Mouse (Mus musculus) embryonic facial prominence, embryonic 13.5 days (tissue): ENCODE measurements around the gene Phykpl. TPM values are rescaled to one million over a fixed set of nuclear protein-coding genes. Genes with fewer than 3 reads are reported as not detected.

Source experiments
- ATAC-seq: fragments of 200-750 bp; cut with Nextera tagmentation; 2 replicates; pipeline ENCODE4 v1.8.0; 2017; ENCODE audit warnings: low read depth; ENCODE audit not compliant: insufficient number of reproducible peaks, insufficient read depth, low FRiP score, low TSS enrichment
- H3K27ac ChIP-seq: fragments of 300-500 bp; sonication (generic); 2 replicates; pipeline ENCODE4 v1.5.1; 2015; ENCODE audit warnings: moderate library complexity, mild to moderate bottlenecking, inconsistent platforms
- H3K27me3 ChIP-seq: fragments of 300-500 bp; sonication (generic); 2 replicates; pipeline ENCODE4 v1.6.1; 2015; ENCODE audit warnings: mild to moderate bottlenecking, inconsistent platforms
- H3K36me3 ChIP-seq: fragments of 300-500 bp; sonication (generic); 2 replicates; pipeline ENCODE4 v1.6.1; 2015; ENCODE audit warnings: mild to moderate bottlenecking, inconsistent platforms
- H3K4me1 ChIP-seq: fragments of 300-500 bp; sonication (generic); 2 replicates; pipeline ENCODE4 v1.6.1; 2015; ENCODE audit warnings: inconsistent platforms
- H3K4me2 ChIP-seq: fragments of 300-500 bp; sonication (generic); 2 replicates; pipeline ENCODE4 v1.6.1; 2015; ENCODE audit warnings: moderate library complexity, mild to moderate bottlenecking, inconsistent platforms
- H3K4me3 ChIP-seq: fragments of 300-500 bp; sonication (generic); 2 replicates; pipeline ENCODE4 v1.5.1; 2015; ENCODE audit warnings: mild to moderate bottlenecking, inconsistent platforms
- H3K9ac ChIP-seq: fragments of 300-500 bp; sonication (generic); 2 replicates; pipeline ENCODE4 v1.6.1; 2015; ENCODE audit warnings: mild to moderate bottlenecking, inconsistent platforms
- H3K9me3 ChIP-seq: fragments of 300-500 bp; sonication (generic); 2 replicates; pipeline ENCODE4 v1.6.1; 2016; ENCODE audit warnings: inconsistent platforms
- WGBS: fragments of 180-500 bp; shearing (Covaris S2); methylation state at CpG from one replicate; pipeline ENCODE4 v1.1.7; 2015; ENCODE audit warnings: mixed read lengths; 5-methylcytosine and 5-hydroxymethylcytosine counted together
- polyA plus RNA-seq: library from polyadenylated mRNA; unstranded; fragments of >200 nt; fragmentation: Nextera tagmentation; extraction: Ambion mirVana; gene quantifications from 2 replicates; pipeline ENCODE4 v1.2.1, GENCODE M21; 2015

Gene Phykpl
- polyA plus RNA-seq, 1 experiment from 2014 or later = 19.0 TPM

DNA sequence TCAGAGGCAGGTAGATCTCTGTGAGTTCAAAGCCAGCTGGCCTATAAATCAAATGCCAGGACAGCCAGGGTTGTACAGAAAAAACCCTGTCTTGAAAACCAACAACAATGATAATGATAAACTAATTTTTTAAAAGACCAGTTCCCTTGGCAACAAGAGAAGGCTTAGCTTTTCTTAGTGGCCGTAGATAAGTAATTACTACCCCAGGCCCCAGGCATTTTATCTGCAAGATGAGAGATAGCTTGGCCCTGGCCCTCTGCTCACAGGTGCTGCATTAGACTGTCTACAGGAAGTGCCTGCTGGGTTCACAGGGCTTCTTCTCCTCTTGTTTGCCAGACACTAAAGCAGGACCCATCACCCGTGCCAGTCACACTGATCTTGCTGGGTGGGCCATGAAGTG lies 29.5 kb upstream of the Phykpl start:
- Histone ChIP-seq H3K9me3 (no peaks in the 10 kb centered on the region), H3K9ac (no peak overlapping the region), H3K36me3 (no peaks in the 10 kb centered on the region), H3K4me3 (peak overlapping the region; percentile 22; the same call in 1 of the 2 replicates), H3K27ac (no peak overlapping the region), H3K4me1 (peaks cover 15% of the 10 kb centered on the region), H3K27me3 (no peaks in the 10 kb centered on the region), H3K4me2 (peak overlapping the region; percentile 41)
- WGBS = 43% methylated on average over 2 of the region's 2 CpGs
- no peak for ATAC-seq

DNA sequence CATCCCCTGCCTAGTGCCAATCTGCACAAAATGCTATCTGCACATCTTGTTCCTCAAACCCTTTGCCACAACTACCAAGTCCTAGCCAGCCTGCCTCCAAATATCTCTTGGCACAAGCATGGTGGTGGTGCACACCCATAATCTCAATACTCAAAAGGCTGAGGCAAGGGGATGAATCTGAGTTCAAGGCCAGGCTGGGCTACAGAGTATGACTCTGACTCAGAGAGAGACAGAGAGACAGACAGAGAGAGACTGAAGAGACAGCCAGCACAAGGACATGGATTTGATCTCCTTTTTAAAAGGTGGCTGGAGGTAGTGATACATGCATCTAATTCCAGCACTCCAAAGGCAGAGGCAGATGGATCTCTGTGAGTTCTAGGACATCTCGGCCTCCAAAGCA lies 21.3 kb upstream of the Phykpl start:
- Histone ChIP-seq H3K9ac (no peak overlapping the region), H3K27ac (no peak overlapping the region), H3K4me2 (no peak overlapping the region), H3K27me3 (no peaks in the 10 kb centered on the region), H3K4me1 (0 out of 2 replicates have a peak, but pooled peaks cover 5% of the 10 kb centered on the region), H3K4me3 (no peak overlapping the region), H3K9me3 (no peaks in the 10 kb centered on the region), H3K36me3 (0 out of 2 replicates have a peak, but pooled peaks cover 3% of the 10 kb centered on the region)
- ATAC-seq = no peak
- WGBS = 90% methylated on average over 1 of the region's 1 CpGs

DNA sequence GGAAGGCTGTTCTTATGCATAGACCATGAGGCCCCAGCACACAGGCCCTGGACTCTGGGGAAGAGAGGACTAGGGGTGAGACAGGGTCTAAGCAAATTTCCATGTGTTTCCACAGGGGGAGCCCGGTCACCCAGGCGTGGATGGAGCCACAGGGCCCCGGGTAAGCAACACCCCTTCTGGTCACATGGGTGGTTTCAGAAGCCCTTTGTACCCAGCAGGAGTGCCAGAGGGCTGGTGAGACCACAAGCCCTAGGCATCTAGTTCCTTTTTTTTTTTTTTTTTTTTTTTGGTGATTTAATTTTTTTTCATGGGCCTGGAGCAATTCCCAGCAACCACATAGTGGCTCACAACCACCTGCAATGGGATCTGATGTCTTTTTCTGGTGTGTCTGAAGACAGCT lies 19.5 kb upstream of the Phykpl start:
- no peaks in the 10 kb centered on the region for H3K9me3 ChIP-seq
- H3K9ac ChIP-seq = no peak overlapping the region
- H3K27ac ChIP-seq = no peak overlapping the region
- H3K4me1 ChIP-seq = 0 out of 2 replicates have a peak, but pooled peaks cover 5% of the 10 kb centered on the region
- no peak overlapping the region for H3K4me2 ChIP-seq
- H3K36me3 ChIP-seq = 0 out of 2 replicates have a peak, but pooled peaks cover 3% of the 10 kb centered on the region
- no peak for ATAC-seq
- no peaks in the 10 kb centered on the region for H3K27me3 ChIP-seq
- WGBS = 51% methylated on average over 3 of the region's 3 CpGs
- H3K4me3 ChIP-seq = no peak overlapping the region

DNA sequence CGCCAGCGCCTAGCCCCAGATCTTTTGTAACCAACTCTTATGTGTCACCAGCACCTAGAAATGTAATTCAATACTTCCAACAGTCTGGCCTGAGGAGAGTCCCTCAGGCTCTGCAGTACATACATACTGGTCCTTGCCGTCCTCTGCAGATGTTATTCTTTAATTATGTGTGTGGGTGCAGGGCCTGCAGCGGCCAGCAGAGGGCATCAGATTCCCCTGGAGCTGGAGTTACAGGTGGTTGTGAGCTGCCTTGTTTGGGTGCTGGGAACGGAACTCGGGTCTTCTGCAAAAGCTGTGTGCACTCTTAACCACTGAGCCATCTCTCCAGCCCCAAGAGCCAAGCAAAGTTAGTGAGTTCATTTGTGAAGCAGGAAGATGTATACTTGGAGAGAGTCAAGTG lies 18.6 kb upstream of the Phykpl start:
- no peak overlapping the region for H3K9ac ChIP-seq
- no peak overlapping the region for H3K4me2 ChIP-seq
- H3K36me3 ChIP-seq = 0 out of 2 replicates have a peak, but pooled peaks cover 3% of the 10 kb centered on the region
- no peak overlapping the region for H3K4me3 ChIP-seq
- H3K9me3 ChIP-seq = no peaks in the 10 kb centered on the region
- ATAC-seq = no peak
- no peak overlapping the region for H3K27ac ChIP-seq
- H3K4me1 ChIP-seq = 0 out of 2 replicates have a peak, but pooled peaks cover 5% of the 10 kb centered on the region
- 84% methylated on average over 6 of the region's 6 CpGs for WGBS
- H3K27me3 ChIP-seq = no peaks in the 10 kb centered on the region

DNA sequence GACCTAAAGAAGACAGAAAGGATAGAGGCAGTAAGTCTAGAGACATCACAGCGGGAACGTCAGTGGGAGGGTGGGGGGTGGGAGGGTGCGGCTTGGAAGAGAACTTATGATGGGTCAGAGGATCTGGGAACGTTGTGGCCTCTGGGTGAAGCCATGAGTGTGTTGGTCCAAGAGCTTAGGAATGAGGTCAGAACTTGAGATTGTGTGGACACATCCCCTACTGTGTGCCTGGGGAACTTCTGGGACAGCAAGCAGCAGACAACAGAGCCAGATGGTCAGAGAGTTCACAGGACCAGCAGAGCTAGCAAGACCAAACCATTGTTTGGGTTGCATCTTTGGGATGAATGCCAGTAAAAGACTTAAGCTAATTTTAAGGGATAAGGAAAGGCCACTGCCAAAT lies 15.8 kb upstream of the Phykpl start:
- H3K27me3 ChIP-seq = no peaks in the 10 kb centered on the region
- ATAC-seq = no peak
- no peak overlapping the region for H3K4me2 ChIP-seq
- WGBS = 96% methylated on average over 4 of the region's 4 CpGs
- H3K27ac ChIP-seq = no peak overlapping the region
- no peaks in the 10 kb centered on the region for H3K9me3 ChIP-seq
- H3K36me3 ChIP-seq = peaks cover 4% of the 10 kb centered on the region; the same call in 1 of the 2 replicates
- no peak overlapping the region for H3K4me3 ChIP-seq
- H3K9ac ChIP-seq = no peak overlapping the region
- H3K4me1 ChIP-seq = peaks cover 9% of the 10 kb centered on the region; the same call in 1 of the 2 replicates

DNA sequence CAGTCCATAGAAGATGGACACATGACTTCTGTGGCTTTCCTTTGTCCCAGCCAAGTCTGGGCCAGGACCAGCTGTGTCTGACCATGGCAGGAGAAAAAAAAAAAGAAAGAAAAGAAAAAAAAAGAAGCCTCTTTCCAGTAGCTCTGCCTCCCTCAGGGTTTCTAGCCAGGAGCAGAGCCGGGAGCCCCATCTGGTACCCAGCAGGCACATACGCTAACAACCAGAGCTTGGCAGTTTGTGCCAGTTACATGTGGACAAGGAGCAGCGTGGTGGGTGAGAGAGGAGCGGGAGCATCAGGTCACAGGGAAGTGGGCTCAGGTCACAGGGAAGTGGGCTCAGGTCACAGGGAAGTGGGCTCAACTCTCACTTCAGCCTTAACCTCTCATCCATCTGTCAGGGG lies 8.1 kb upstream of the Phykpl start:
- Histone ChIP-seq H3K27ac (no peak overlapping the region), H3K9ac (no peak overlapping the region), H3K4me3 (no peak overlapping the region), H3K36me3 (peaks cover 13% of the 10 kb centered on the region; the same call in 1 of the 2 replicates), H3K4me1 (peaks cover 4% of the 10 kb centered on the region), H3K4me2 (no peak overlapping the region), H3K27me3 (no peaks in the 10 kb centered on the region), H3K9me3 (no peaks in the 10 kb centered on the region)
- ATAC-seq = no peak
- WGBS = 78% methylated on average over 4 of the region's 4 CpGs

DNA sequence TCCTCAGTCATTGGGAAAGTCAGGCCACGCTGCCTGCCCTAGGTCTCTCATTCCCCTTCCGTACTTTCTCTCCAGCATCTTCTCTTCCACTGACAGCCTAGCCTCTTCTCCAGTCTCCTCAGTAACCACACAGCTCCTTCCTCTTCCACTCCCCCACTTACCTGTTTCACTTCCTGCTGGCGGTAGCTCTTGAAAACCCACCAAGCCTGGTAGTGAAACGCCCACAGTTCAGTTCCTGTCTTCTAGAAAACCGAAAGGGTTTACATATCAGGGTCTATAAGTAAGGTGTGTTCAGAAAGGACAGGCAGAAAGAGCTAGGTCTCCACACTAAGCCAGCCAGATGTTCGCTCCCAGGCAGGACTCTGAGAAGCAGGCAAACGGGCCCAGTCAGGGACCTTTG lies 7.0 kb upstream of the Phykpl start:
- no peak overlapping the region for H3K9ac ChIP-seq
- H3K9me3 ChIP-seq = no peaks in the 10 kb centered on the region
- no peak overlapping the region for H3K27ac ChIP-seq
- H3K27me3 ChIP-seq = no peaks in the 10 kb centered on the region
- no peak for ATAC-seq
- H3K4me1 ChIP-seq = no peaks in the 10 kb centered on the region; the same call in 1 of the 2 replicates
- no peak overlapping the region for H3K4me2 ChIP-seq
- H3K36me3 ChIP-seq = peaks cover 13% of the 10 kb centered on the region; the same call in 1 of the 2 replicates
- H3K4me3 ChIP-seq = no peak overlapping the region
- WGBS = 83% methylated on average over 7 of the region's 7 CpGs

DNA sequence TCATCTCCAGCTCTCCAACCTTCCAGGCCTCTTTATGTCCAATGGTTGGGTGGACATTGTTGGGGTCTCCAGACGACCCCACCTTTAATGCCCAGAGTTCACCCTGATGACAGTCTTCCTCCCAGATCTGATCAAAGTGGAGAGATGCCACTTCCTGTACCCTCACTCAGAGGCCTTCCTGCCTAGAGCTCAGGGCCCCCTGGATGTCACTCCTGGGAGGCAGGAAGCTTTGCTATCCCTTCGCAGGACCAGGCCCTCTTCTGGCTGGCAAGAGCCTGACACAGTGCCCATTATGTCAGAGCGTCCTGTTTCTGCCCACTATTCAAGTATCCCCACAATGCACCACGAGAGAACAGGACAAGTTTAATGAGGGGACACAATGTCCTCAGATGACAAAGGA lies 5.5 kb upstream of the Phykpl start:
- H3K9ac ChIP-seq = no peak overlapping the region
- H3K27ac ChIP-seq = no peak overlapping the region
- 68% methylated on average over 4 of the region's 4 CpGs for WGBS
- no peak for ATAC-seq
- peaks cover 9% of the 10 kb centered on the region; the same call in 1 of the 2 replicates for H3K36me3 ChIP-seq
- H3K4me2 ChIP-seq = no peak overlapping the region
- no peak overlapping the region for H3K4me3 ChIP-seq
- peaks cover 7% of the 10 kb centered on the region for H3K4me1 ChIP-seq
- no peaks in the 10 kb centered on the region for H3K9me3 ChIP-seq
- no peaks in the 10 kb centered on the region for H3K27me3 ChIP-seq

DNA sequence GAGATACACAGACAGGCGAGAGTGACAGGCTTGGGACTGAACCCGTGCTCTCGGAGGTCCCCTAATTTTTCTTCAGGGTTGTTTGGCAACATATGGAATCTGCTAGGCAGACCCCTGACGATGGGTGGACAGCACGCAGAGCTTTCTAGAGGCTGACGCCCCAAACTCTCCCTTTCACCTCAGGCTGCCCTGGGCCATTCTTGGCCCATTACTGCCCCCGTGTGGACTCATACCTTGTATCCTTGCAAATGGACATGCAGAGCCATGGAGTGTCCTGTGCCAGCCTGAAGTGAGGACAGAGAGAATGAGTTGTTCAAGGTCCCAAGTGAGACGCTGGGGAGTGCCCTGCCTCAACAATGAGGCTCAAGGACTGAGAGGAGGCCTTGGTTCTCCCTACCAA lies 1.8 kb upstream of the Phykpl start:
- Histone ChIP-seq H3K27ac (no peak overlapping the region), H3K4me1 (peaks cover 25% of the 10 kb centered on the region), H3K36me3 (peaks cover 21% of the 10 kb centered on the region), H3K4me3 (no peak overlapping the region), H3K4me2 (no peak overlapping the region), H3K9ac (no peak overlapping the region), H3K9me3 (no peaks in the 10 kb centered on the region), H3K27me3 (no peaks in the 10 kb centered on the region)
- 16% methylated on average over 8 of the region's 8 CpGs for WGBS
- no peak for ATAC-seq

DNA sequence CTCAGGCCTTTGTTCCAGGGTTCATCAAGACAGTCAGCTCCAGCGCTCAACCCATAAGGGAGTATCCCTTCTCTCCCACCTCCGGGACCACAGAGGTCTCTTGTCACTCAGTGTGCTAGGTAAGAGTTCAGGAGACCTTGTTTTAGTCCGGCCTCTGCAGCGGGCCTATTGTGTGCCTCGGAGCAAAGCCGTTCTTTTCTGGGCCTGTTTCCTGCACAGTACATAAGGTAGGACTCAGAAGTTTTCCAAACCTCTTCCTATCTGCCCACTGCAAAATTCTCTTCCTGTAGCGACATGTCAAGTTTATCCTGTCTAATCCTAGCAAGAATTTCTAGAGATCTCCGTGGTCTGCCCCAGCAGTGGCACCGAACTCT lies 513 bp upstream of the Phykpl start:
- Histone ChIP-seq H3K4me1 (peaks cover 25% of the 10 kb centered on the region), H3K27ac (peak overlapping the region; percentile 92), H3K4me2 (peak overlapping the region; percentile 87), H3K9me3 (no peaks in the 10 kb centered on the region), H3K27me3 (no peaks in the 10 kb centered on the region), H3K36me3 (peaks cover 34% of the 10 kb centered on the region), H3K9ac (peak overlapping the region; percentile 89), H3K4me3 (peak overlapping the region; percentile 71)
- WGBS = 13% methylated on average over 9 of the region's 9 CpGs
- peak; percentile 30 for ATAC-seq

DNA sequence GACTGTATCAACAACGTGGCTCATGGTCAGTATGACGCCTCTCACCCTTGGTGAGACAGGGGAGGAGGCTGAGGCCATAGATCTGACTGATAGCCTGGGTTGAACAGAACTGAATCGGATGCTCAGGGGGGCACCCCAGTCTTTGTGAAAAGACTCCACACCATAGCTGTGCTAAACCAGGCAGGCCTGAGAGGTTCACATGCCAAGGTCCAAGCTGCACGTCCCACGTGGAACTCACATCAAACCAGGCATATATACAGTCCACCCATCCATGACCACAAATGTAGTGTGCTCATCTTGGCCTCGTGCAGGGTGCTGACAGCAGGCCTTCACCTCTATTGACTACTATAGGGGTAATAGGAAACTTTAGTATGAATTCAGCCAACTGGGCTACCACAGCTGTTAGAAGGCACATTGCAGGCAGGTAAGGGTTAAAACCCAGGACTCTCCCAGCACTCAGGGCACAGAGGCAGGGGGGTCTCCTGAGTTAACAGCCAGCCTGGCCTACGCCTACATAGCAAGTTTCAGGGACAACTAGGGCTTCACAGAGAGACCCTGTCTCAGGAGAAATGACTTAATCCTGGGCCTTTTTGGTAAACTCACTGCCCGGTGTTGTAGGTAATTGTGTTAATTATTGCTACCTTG lies 1.2 kb downstream of the Phykpl start:
- Histone ChIP-seq H3K9ac (peak overlapping the region; percentile 89), H3K4me3 (peak overlapping the region; percentile 71), H3K27me3 (no peaks in the 10 kb centered on the region), H3K36me3 (peaks cover 45% of the 10 kb centered on the region), H3K4me2 (peak overlapping the region; percentile 87), H3K27ac (peak overlapping the region; percentile 92), H3K4me1 (peaks cover 25% of the 10 kb centered on the region), H3K9me3 (no peaks in the 10 kb centered on the region)
- WGBS = 57% methylated on average over 8 of the region's 8 CpGs
- no peak for ATAC-seq

DNA sequence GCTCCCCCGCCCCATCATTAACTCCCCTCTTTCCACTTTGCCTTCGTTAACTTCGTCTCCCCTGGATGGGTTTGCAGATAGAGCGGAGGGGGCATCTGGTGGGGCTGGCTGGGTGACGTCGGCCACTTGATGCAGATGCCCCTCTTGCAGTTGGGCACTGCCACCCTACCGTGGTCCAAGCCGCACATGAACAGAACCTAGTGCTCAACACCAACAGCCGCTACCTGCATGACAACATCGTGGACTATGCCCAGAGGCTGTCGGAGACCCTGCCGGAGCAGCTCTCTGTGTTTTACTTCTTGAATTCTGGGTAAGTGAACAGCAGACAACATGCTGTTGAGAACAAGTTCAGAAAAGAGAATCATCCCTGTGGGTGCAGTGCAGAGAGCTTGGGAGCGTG lies 1.9 kb downstream of the Phykpl start:
- 93% methylated on average over 13 of the region's 13 CpGs for WGBS

More for the DNA sequence above, 1.9 kb downstream of the Phykpl start:
- Histone ChIP-seq H3K4me2 (no peak overlapping the region), H3K36me3 (peaks cover 52% of the 10 kb centered on the region), H3K9ac (no peak overlapping the region), H3K27ac (no peak overlapping the region), H3K9me3 (no peaks in the 10 kb centered on the region), H3K27me3 (no peaks in the 10 kb centered on the region), H3K4me3 (no peak overlapping the region), H3K4me1 (peaks cover 25% of the 10 kb centered on the region)
- ATAC-seq = no peak
